Mouse (Mus musculus) lung, postnatal 0 days (tissue): ENCODE measurements at regions not wholly inside any gene's neighbourhood (a gene's known extent, or its start where the extent isn't known, plus 50 kb on each side); places are given as distances from the start of the nearest gene placed in this dataset.

Experiments
- CTCF ChIP-seq: IDR thresholded peaks from 2 replicates; pipeline ENCODE4 v1.5.1; 2016; ENCODE audit warnings: antibody characterized with exemption, mild to moderate bottlenecking
- EP300 ChIP-seq: IDR thresholded peaks from 2 replicates; pipeline ENCODE4 v1.6.1; 2016; ENCODE audit warnings: antibody characterized with exemption, mild to moderate bottlenecking, control low read depth

GRCm38 (mm10) chr4:48975810-48976209 is 83.3 kb upstream of the Plppr1 start:
- TF ChIP-seq CTCF (no peak), EP300 (no peak)
